Mouse (Mus musculus): ENCODE data around the gene 4930426L09Rik.
"Not testable (repeated sequence)": the region's sequence is repeated elsewhere in the genome, so short reads cannot be mapped to it uniquely, and the experiment has no call there.

DNA sequence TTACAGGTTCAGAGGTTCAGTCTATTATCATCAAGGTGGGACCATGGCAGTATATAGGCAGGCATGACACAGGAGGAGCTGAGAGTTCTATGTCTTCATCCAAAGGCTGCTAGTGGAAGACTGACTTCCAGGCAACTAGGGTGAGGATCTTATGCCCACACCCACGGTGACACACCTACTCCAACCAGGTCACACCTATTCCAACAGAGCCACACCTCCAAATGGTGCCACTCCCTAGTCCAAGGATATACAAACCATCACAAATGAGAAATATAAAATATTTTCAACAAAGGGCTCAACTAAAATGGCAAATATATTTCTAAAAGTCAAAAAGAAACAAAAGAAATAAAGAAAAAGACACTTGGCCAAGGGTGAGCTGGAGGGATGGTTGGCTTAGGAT is 12.4 kb downstream of the 4930426L09Rik start:
- TF ChIP-seq CTCF (IDR thresholded peaks at IDR 0.05; ENCODE audit: control insufficient read depth, insufficient read depth, low read length); POLR2A (IDR thresholded peaks at IDR 0.05; ENCODE audit: borderline replicate concordance, control insufficient read depth, low read depth, low read length): not testable (repeated sequence)

Data from bone marrow, adult 2 months (tissue).